Mouse (Mus musculus): ENCODE measurements around the gene Ccdc93.

The Ccdc93 gene

DNA sequence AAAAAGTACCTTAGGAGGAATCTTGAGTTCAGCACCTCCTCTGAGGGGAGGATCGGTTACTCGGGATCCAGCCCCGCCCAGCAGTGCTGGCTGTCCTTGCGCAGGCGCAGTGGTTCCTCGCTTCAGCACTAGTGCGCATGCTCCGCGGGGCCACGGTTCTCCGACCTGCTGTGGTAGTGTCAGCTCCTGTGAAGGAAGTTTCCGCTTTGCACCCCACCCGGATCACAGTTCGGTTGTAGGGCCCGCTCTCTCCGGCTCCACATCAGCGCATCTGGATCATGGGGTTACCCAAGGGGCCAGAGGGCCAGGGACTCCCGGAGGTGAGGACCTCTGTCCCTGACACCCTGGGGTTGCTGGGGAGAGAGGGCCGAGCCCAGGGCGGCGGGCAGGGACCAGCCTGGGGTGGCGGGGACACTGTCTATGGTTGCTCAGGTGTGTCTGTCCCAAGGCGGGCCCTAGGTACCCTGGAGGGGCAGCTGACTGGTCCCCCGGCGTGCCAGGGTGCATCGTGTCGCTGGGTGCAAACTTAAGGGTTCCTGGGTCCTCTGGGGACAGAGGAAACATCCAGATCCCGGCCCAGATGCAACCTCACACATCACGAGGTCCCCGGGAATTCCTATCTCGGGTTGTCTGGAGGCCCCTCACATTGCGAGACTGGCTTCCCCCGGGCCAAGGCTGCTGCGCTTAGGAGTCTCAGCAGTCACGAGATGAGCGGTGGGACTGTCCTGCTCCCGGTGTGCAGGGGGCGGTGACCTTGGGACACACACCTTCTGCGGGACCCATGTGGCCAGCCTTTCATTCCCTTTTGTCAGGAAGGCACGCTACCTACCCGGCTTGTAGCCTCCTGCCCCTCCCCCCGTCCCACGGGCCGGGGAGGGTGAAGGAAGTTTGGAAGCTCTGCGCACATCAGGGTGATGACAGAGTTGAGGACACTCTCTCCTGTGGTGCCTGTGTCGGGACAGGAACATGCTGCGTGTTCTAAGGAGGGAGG is at the start of gene Ccdc93:
Gene Ccdc93, plus strand, starts transcription at position 112 of the 991 bp plus-strand sequence.
- DNase-seq (ENCODE audit: low read depth, low spot score) = peak; percentile 97

DNA sequence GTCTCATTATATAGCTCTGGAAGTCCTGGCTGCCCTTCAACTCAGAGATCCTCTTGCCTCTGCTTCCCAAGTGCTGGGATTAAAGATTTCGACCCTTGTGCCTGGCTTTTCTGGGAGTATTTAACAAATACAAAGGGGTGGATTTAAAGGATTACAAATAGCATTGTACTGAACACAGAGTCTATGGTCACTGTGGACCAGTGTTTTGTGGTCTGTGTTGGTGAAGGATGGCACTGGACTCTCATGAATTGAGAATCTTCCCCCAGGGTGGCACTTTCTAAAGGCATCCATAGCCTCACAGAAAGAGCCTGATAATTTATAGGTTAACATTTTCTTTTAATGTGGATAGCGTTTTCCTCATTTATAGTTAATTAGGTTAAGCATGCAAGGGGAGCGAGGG is 49.3 kb upstream of the Ccdc93 start:
- no peak for DNase-seq (ENCODE audit: low read depth, low spot score)

DNA sequence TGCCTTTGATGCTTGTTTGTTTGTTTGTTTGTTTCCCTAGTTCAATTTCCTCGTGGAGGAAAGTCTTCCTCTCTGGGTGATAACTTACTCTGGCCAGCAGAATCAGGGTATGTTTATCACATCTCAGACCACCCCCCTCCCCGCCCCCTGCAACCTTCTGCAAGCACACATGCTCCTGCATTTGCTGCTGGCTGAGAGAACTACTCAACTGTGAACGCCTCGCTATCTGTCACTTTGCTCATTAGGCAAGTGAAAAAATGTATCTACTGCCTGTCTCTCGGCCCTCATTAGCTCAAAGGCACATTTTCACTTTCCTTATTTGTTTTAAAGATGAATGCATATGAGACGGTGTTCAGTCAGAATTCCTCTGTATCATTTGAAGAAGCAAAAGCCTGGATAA is 42.5 kb upstream of the Ccdc93 start:
- DNase-seq (ENCODE audit: low read depth, low spot score) = no peak

DNA sequence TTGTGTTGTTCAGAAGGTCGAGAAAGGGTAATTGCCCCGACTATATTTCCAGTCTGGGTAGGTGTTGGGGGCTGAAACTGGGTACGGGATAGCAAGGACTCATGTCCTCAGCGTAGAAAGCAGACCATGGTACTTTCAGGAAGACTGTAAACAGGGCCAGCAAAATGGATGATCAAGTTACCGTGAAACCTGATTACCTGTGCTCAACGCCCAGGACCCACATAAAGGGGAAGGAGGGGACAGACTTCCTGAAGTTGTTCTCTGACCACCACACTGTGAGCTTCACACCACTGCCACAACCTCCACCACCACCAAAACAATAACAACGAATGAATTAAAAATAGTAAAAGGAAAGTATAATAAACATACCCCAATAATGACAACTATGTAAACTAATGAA is 42.1 kb upstream of the Ccdc93 start:
- DNase-seq (ENCODE audit: low read depth, low spot score) = no peak

DNA sequence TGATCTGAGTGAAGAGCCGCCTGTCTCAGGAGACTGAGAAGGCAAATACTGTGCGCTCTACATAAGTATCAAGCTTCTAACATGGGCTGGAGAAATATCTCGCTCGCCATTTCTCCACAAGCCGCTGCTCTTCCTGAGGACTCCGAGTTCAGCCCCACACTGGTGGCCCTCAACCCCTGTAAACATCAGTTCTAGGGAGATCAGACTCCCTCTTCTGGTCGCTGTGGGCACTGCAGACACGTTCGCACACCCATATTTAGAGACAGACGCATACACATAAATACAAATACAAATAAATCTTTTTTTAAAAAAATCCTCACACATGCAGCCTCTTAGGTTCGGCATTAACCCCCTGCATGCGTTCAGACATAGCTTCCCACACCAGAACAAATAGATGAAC is 41.3 kb upstream of the Ccdc93 start:
- DNase-seq (ENCODE audit: low read depth, low spot score) = peak; percentile 82

DNA sequence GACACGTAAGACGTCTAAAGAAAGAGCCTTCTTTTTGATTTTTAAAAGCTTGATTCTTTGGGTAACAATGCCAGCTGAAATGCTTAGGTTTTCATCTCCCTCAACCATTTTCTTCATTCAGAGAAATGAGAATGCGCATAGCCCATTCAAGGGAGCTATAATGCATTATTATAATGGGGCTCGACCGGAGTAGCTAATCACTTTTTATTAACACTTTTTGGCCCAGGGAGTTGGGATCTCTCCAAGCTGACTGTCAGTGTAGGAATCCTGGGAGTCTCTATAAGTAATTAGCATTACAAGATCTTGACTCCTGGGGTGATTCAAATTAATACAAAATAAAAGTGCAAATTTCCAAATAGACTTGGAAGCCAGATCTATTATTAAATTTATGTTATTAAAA is 40.8 kb upstream of the Ccdc93 start:
- no peak for DNase-seq (ENCODE audit: low read depth, low spot score)

DNA sequence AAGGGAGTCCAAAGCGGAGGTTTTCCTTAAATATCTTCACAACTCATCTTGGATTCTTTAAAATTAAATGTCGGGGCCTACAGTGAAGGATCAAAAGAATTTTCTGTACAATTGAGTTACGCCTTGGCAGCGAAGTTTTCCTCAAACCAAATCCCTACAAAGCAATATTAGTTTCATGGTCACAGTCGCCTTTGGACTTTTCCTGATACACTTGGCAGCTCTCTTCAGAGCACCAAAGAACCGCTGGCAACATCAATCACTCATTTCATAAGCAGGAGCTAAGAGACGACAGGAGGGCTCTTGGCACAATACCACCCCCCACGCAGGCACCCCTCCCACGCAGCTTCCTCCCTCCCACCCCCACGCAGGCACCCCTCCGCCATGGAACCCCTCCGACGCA is 40.4 kb upstream of the Ccdc93 start:
- DNase-seq (ENCODE audit: low read depth, low spot score) = no peak

DNA sequence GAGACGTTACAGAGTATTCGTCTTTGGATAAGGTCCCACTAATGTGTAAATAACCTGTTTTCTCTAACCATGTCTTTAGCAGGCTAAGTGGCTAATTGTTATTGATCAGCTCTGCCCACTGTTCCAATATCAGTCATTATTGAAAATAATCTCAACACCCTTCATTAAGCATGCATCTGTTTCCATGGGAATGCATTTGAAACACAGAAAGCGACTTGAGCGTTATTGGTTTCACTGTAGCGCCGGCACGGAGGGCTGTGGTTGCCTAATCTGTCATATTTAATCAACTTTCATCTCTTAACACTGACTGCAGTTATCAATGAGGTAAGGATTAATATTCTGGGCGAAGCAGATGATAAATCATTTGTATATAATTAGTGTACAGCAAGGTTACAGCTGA is 40.0 kb upstream of the Ccdc93 start:
- DNase-seq (ENCODE audit: low read depth, low spot score) = no peak

DNA sequence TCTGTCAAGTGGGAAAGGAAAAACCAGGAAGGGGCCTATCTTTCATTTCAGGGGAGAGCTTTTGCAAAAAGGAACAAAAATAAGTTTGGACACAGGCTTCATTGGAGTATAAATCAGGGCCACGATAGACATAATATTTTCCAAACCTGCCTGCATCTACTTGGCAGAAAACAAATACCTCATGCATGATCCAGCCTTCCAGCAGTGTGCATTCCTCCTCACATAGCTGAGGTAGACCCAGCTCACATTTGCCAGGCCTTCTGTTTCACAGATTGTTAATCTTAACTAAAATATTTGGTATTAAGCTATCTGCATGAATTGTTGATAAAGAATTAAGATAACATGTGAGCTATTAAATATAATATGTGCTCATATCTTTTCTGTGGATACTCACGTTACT is 37.7 kb upstream of the Ccdc93 start:
- DNase-seq (ENCODE audit: low read depth, low spot score) = no peak

DNA sequence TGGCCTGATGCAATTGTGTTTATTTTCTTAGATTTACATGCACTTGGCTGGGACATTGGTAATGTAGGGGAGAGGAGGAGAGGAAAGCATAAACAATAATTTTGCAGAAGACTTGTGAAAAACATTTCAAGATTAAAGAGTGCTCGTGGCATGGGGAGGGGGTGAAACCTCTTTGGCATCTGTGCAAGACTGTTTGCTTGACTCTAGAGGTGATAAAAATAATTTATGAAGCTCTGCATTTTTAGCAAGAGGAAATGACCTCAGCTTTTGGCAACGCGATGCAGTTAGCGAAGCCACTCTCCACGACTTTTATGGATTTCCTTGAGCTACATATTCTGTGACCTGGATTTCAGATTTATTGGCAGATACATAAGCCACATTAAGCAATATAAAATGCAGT is 36.1 kb upstream of the Ccdc93 start:
- no peak for DNase-seq (ENCODE audit: low read depth, low spot score)

DNA sequence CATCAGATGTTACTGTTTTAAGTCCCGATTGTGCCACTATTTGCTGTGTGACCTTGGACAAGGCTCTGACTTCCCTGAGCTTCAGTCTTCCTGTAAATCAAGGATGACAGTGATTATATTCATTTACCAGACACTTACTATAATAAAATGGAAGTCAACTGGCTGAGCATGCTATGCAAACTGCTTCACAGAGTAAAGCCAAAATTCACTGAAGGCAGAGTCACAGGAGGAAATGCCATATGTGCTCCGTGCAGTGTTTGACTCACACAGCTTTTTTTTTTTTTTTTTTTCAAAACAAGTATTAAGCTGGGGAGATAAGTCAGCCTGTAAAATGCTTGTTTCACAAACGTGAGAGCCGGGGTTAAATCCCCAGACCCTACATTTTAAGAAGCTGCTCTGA is 34.3 kb upstream of the Ccdc93 start:
- no peak for DNase-seq (ENCODE audit: low read depth, low spot score)

DNA sequence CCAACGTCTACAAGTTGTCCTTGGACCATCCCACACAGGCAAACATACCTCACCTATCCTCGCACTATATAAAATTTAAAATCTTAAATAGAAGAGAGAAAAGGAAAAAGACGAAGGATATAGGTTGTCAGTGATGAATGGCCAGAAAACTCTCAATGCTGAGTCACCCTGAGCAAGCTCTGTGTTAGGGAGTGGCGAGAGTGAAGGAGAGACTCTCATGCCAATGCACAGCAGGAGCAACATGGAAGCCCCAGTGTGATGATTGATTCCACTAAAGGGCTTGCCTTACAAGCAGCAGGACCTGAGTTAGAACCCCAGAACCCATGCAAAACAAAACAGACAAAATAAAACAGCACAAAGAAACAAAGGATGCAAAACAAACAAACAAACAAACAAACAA is 32.6 kb upstream of the Ccdc93 start:
- DNase-seq (ENCODE audit: low read depth, low spot score) = peak; percentile 42

DNA sequence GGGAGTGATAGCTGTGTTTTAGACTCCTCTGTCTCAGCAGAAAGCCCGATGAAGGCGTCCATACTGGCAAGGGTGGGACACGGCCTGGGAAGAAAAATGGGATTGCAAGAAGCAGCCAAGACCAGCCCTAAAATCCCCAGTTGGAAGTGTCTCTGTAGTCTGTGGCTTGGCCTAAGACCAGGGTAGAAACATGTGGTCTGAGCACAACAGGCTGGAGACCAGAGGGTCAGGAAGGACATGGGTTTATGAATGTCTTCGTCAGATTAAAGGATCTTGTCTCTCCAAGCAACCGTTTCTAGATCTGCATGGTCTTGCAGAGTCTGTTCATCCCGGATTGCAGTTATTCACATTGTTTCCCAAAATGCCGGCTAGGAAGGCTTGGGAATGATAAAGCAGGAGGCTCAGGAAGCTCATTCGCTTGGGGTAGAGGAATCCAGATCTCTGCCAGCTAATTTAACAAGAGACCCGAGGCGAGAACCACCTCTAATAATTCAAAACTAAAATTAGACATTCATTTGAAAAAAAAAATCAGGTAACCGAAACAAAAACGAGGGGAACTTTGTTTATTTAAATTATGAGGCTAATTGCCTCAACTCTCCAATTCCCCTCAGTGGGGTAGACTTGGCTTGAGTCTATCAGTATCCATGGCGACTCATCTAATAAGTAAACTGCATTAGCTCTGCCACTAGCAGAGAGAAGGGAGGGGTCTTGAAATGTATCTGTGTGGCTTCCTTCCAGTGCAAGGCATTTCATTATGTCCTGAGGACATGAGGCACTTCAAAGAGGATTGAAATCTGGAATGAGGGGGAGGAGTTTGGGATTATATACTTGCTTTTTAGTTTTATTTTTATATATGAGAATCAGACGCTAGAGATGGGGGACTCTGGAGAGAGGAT is 31.6 kb upstream of the Ccdc93 start:
- DNase-seq (ENCODE audit: low read depth, low spot score) = no peak

DNA sequence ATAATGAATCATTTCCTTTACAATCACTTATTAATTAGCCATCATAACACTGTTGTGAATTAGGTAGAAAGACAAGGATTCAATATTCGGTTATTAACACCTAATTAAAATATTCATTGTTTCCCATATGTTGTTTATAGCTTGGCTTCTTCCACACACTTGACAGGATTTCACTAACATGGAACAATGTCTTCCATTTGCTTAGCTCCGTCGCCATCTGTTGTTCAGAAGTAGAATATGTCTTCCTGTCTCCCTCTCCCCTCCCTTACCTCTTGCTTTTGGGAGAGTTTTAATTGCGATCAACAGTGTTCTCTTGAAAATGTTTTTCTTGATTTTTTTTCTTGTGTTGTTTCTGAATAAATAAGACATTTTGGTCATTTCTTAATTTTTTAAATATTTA is 30.6 kb upstream of the Ccdc93 start:
- peak; percentile 24 for DNase-seq (ENCODE audit: low read depth, low spot score)

DNA sequence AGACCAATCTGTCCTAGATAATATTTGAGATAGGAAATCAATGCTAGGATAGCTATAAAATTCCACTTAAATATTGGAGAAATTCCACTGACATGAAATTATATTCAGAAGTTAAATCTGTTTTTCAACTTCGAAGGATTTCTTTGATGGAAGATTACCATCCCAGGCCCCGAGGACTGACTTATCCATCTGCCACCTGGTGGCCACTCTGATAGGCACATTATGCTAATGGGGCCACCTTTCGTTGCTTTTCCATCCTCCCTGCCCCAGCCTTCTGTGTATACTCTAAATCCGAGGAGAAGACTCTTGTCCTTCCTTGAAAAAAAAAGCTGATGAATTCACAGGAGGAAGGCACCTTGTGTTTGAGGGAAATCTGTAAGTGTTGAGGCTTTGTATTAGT is 11.8 kb upstream of the Ccdc93 start:
- peak; percentile 83 for DNase-seq (ENCODE audit: low read depth, low spot score)

DNA sequence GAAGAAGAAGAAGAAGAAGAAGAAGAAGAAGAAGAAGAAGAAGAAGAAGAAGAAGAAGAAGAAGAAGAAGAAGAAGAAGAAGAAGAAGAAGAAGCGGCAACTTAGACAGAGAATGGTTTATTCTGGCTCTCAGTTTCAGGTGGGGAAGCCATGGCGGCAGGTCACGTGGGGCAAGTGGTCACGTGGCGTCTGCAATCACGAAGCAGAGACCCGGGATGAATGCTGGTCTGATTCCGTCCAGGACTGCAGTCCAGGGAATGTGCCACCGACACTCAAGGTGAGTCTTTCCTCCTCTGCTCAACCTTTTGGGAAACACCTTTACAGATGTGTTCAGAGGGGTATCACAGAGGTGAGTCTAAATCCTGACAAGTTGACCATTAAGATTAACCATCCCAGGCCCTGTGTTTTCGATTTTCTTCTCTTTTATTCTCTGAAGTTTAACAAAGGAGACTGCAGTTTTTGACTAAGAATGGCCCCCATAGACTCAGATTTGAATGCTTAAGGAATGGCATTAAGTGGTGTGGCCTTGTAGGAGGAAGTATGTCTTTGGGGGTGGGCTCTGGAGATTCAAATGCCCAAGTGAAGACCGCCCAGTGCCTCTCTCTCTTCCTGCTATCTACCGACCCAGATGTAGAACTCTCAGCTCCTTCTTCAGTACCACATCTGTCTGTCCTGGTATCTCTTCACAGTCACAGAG is 11.1 kb upstream of the Ccdc93 start:
- DNase-seq (ENCODE audit: low read depth, low spot score) = peak; percentile 74

DNA sequence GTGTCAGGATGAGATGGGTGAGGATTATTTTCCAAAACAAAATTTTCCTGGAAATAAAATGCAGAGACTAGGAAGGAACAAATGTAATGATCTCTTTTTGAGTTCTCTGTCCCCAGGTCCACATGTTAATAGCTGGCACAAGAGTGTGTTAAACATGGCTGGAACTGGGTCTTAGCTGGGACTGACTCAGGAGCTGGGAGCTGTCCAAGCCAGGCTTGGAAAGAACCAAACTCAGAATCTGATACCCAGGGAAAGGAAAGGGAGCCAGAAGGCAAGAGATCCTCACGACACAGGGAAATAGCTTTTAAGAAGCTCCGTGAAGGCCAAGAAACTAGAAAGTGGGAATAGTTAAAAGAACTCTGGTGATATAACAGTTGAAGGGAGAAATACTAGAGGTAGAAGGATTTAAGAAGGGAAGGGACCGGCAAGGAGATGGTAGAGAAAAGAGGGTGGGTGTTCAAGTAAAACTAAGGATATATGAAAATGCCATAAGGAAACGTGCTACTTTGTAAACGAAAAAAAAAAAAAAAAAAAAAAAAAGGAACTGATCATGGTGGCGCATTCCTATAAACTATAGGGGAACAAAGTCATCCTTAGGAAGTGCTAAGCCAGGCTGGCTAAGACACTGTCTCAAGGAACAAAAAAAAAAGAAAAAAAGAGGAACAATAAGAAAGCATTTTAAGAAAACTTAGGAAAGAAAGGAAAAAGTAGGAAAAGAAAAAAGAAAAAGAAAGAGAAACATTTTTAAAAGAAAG is 489 bp upstream of the Ccdc93 start:
- DNase-seq (ENCODE audit: low read depth, low spot score) = no peak

DNA sequence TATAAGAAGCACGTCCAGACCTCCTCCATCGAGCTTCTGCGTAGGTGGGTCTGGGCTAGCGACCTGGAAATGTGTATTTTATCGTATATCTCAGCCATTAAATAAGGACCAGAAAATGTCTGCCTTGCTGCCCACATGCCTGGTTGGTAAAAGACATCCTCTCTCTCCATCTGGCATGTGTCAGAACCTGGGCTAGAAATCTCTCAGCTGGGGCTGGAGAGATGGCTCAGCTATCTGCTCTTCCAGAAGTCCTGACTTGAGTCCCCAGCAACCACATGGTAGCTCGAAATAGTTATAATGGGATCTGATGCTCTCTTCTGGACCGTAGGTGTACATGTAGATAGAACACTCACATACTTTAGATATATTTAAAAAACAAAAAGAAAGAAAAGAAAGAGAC is 5.1 kb downstream of the Ccdc93 start:
- no peak for DNase-seq (ENCODE audit: low read depth, low spot score)

DNA sequence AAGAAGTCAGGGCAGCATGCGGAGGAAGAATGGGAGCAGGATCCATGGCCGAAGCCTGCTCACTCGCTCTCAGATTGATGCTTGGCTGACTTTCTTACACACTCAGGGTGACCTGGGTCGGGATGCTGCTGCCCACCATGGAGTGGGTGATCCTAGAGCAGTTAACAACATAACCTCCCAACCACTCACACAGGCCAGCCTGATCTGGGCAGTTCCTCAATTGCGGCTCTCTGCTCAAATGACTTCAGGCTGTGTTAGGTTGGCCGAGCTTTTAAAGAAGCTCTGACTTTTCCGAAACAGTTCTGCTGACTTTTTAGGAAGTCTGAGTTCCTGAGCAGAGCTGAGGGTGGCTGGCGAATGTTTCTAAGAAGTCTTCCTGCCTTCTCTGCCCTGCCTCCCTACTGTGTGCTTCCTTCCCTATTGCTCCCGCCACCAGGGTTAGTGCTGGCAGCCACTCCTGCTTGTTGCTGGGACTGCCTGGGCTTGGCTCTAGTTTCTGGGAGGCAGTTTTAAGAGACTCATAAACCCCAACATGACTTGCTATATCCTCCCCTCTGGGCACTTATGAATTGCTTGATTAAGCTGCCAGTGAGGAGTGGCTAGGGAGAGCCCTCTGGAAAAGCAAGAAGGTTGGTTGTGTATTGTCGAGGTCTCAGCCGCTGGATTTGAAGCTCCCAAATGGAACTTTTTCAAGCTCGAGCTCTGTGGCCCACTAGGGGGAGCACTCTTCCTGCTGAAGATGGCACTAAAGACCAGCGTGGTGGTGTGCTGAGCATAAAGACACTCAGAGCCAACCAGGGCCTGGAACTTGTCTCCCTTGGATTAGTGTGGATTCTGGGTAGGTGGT is 9.9 kb downstream of the Ccdc93 start:
- peak; percentile 83 for DNase-seq (ENCODE audit: low read depth, low spot score)

DNA sequence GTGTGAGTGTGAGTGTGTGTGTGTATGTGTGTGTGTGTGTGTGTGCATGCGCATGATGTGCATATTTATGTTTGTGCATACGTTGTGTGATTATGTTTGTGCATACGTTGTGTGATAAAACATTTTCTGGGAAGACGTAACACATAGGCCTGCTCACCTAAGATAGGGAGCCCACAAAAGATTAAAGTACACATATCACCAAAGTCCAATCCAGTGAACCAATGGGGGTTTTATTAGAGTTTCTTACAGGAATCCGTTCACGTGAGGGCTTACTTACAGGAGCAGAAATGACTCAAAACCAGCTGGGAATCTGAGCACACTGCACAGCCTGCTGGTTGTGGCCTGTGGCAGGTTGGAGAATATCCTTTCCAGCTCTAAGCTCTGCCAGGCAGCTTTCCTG is 13.3 kb downstream of the Ccdc93 start:
- DNase-seq (ENCODE audit: low read depth, low spot score) = no peak
